Mouse (Mus musculus) lung, postnatal 10 days (tissue): ENCODE measurements around the gene Kank3.

Experiments used
- DNase-seq: peaks from one replicate; pipeline ENCODE4 v3.0.0; 2021

The Kank3 gene

GRCm38 (mm10) chr17:33810334-33811141, at the start of gene Kank3:
Kank3 (plus strand) TSS chr17:33810519.
- peak; percentile 98 for DNase-seq

- DNase-seq: no peak
These were observed 43.9 kb upstream of the Kank3 start for GRCm38 (mm10) chr17:33766389-33766788.

- DNase-seq: no peak
These were observed 38.7 kb upstream of the Kank3 start for GRCm38 (mm10) chr17:33771617-33772016.

GRCm38 (mm10) chr17:33773426-33773825, 36.9 kb upstream of the Kank3 start:
- no peak for DNase-seq

- DNase-seq: no peak
These were observed 36.3 kb upstream of the Kank3 start for GRCm38 (mm10) chr17:33773871-33774572.

GRCm38 (mm10) chr17:33774573-33775155, 35.7 kb upstream of the Kank3 start:
- no peak for DNase-seq

GRCm38 (mm10) chr17:33775287-33775686, 35.0 kb upstream of the Kank3 start:
- DNase-seq: no peak

GRCm38 (mm10) chr17:33779271-33779966, 30.9 kb upstream of the Kank3 start:
- DNase-seq: peak; percentile 97

- peak; percentile 23 for DNase-seq
These were observed 30.4 kb upstream of the Kank3 start for GRCm38 (mm10) chr17:33779967-33780295.

- peak; percentile 79 for DNase-seq
These were observed 29.9 kb upstream of the Kank3 start for GRCm38 (mm10) chr17:33780431-33780830.

GRCm38 (mm10) chr17:33781124-33781977, 29.0 kb upstream of the Kank3 start, which contains the start of gene Angptl4:
Angptl4 (minus strand) TSS chr17:33781830.
- DNase-seq: peak; percentile 85

GRCm38 (mm10) chr17:33782067-33782466, 28.3 kb upstream of the Kank3 start:
- DNase-seq: no peak

- DNase-seq: peak; percentile 92
These were observed 26.9 kb upstream of the Kank3 start for GRCm38 (mm10) chr17:33783408-33783807.

- no peak for DNase-seq
These were observed 25.4 kb upstream of the Kank3 start for GRCm38 (mm10) chr17:33784939-33785338.

GRCm38 (mm10) chr17:33786375-33786774, 23.9 kb upstream of the Kank3 start:
- no peak for DNase-seq

GRCm38 (mm10) chr17:33788732-33789131, 21.6 kb upstream of the Kank3 start:
- DNase-seq: no peak

- peak; percentile 72 for DNase-seq
These were observed 12.0 kb upstream of the Kank3 start for GRCm38 (mm10) chr17:33798306-33798705.

GRCm38 (mm10) chr17:33799277-33799676, 11.0 kb upstream of the Kank3 start:
- no peak for DNase-seq

- no peak for DNase-seq
These were observed 8.1 kb upstream of the Kank3 start for GRCm38 (mm10) chr17:33802221-33802620.

GRCm38 (mm10) chr17:33804205-33804604, 6.1 kb upstream of the Kank3 start:
- no peak for DNase-seq

- DNase-seq: peak; percentile 52
These were observed 5.6 kb upstream of the Kank3 start for GRCm38 (mm10) chr17:33804745-33805144.

GRCm38 (mm10) chr17:33807181-33807888, 3.0 kb upstream of the Kank3 start:
- DNase-seq: no peak
